ENCODE assay signal across 20 mouse cellular contexts in the genomic region with DNA sequence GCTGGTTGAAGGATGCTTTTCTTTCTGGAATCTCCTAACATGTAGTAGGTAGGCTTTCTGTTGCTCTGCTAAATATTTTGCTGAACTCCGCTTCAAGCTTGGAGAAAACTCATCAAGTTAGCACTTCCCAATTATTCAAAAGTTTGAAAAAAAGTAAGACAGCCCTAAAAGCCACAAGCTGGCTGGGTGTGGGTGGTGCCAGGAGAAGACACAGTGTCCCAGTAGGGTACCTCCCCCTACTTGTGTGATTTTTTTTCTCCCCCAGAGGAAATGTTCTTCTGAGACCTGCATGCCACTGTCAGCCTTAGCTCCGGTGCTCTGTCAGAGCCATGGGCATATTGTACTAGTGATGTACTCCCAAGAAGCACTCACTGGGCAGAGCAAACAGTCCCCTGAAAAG.
DNase-seq lines count a peak whose midpoint lies in the region; TF ChIP-seq lines count a peak whose summit lies in the region.
"Had no signal": no experiment of that assay in that cellular context is flagged by ENCODE, and none has a peak within 500 bp of the region (broad histone marks: within the 10 kb centered on the region; RNA-seq: fewer than 3 reads in every experiment).

No protein-coding gene starts in this region.

- TF ChIP-seq CTCF in layer of hippocampus, adult 2 months (conservative IDR thresholded peaks at IDR 0.05), result no peak

- no peak overlapping the region for H3K4me3 ChIP-seq in layer of hippocampus, adult 2 months
- H3K4me3 ChIP-seq: embryonic facial prominence, embryonic 13.5 days; forebrain, embryonic 10.5 days; heart, embryonic 10.5 days; heart, embryonic 15.5 days; liver, embryonic 12.5 days had no signal

- peak overlapping the region; percentile 73 for H3K27ac ChIP-seq in layer of hippocampus, adult 2 months
- H3K27ac ChIP-seq: embryonic facial prominence, embryonic 13.5 days; forebrain, embryonic 10.5 days; heart, embryonic 10.5 days; heart, embryonic 15.5 days; liver, embryonic 12.5 days had no signal

- peak; percentile 18 to 54 for DNase-seq in frontal cortex, adult 2 months (ENCODE audit: extremely low spot score in 1 of 2, low spot score in 1 of 2)
- no peak for DNase-seq in frontal cortex, postnatal 25 days (ENCODE audit: low spot score in 2 of 2)
- peak; percentile 41 to 54 for DNase-seq in layer of hippocampus, adult 2 months (ENCODE audit: low spot score in 2 of 2)
- no peak for DNase-seq in layer of hippocampus, adult 9-10 months (ENCODE audit: low spot score)
- DNase-seq in right cerebral cortex, adult 2 months (ENCODE audit: low spot score in 2 of 2), result peak; percentile 32 to 36
- no peak for DNase-seq in right cerebral cortex, postnatal 14 days
- DNase-seq in embryo, embryonic 10 days (ENCODE audit: low spot score), result no peak
- DNase-seq: adrenal gland, postnatal 10 days; cerebellum, adult 11 months; cerebellum, adult 9-10 months; kidney, adult 18-20 months; kidney, postnatal 36 days; liver, postnatal 0 days; lung, postnatal 36 days; thymus, postnatal 4 days had no signal

Comparison
In these comparisons a context has a peak if more than half of its experiments do, and no peak if none do; other contexts are left out.
1. DNase-seq: peak in frontal cortex, adult 2 months (2 of 2), layer of hippocampus, adult 2 months (2 of 2) and right cerebral cortex, adult 2 months (2 of 2); none in frontal cortex, postnatal 25 days (0 of 2), layer of hippocampus, adult 9-10 months (single experiment), right cerebral cortex, postnatal 14 days (single experiment) and embryo, embryonic 10 days (single experiment).